Mouse (Mus musculus) stomach, postnatal 0 days (tissue): ENCODE results near the gene Cars. TPM values are rescaled to one million over a fixed set of nuclear protein-coding genes. Genes with fewer than 3 reads are reported as not detected.
"Not testable (repeated sequence)": the region's sequence is repeated elsewhere in the genome, so short reads cannot be mapped to it uniquely, and the experiment has no call there.

Experiments used
- ATAC-seq: fragments of 200-750 bp; cut with Nextera tagmentation; 2 replicates; pipeline ENCODE4 v1.8.0; 2017; ENCODE audit not compliant: low FRiP score, low TSS enrichment
- DNase-seq: peaks from one replicate; pipeline ENCODE4 v3.0.0-alpha.2; 2016; ENCODE audit warnings: low spot score
- H3K27ac ChIP-seq: fragments of 300-500 bp; sonication (generic); replicated peaks from 2 replicates; pipeline ENCODE4 v1.5.1; 2014; ENCODE audit warnings: mild to moderate bottlenecking, control low read depth
- H3K27me3 ChIP-seq: fragments of 300-500 bp; sonication (generic); 2 replicates; pipeline ENCODE4 v1.6.1; 2014; ENCODE audit warnings: low read length; ENCODE audit not compliant: control insufficient read depth, insufficient read depth
- H3K36me3 ChIP-seq: fragments of 300-500 bp; sonication (generic); 2 replicates; pipeline ENCODE4 v1.6.1; 2014; ENCODE audit warnings: low read length, mixed read lengths; ENCODE audit not compliant: control insufficient read depth, insufficient read depth
- H3K4me1 ChIP-seq: fragments of 300-500 bp; sonication (generic); replicated peaks from 2 replicates; pipeline ENCODE4 v1.6.1; 2014; ENCODE audit warnings: antibody characterized with exemption; ENCODE audit not compliant: control insufficient read depth, insufficient read depth
- H3K4me2 ChIP-seq: fragments of 300-500 bp; sonication (generic); replicated peaks from 2 replicates; pipeline ENCODE4 v1.6.1; 2014; ENCODE audit warnings: low read depth, mild to moderate bottlenecking, control low read depth, moderate library complexity
- H3K4me3 ChIP-seq: fragments of 300-500 bp; sonication (generic); 2 replicates; pipeline ENCODE4 v1.5.1; 2014; ENCODE audit warnings: low read depth, low read length, control low read depth
- H3K9ac ChIP-seq: fragments of 300-500 bp; sonication (generic); 2 replicates; pipeline ENCODE4 v1.6.1; 2014; ENCODE audit warnings: mild to moderate bottlenecking, low read length, control low read depth, mixed read lengths
- H3K9me3 ChIP-seq: fragments of 300-500 bp; sonication (generic); 2 replicates; pipeline ENCODE4 v1.6.1; 2016; ENCODE audit warnings: low read length; ENCODE audit not compliant: control insufficient read depth
- CTCF ChIP-seq: IDR thresholded peaks from 2 replicates; pipeline ENCODE4 v1.5.1; 2016; ENCODE audit warnings: antibody characterized with exemption, low read depth, mild to moderate bottlenecking, moderate library complexity
- EP300 ChIP-seq: optimal IDR thresholded peaks from 2 replicates; pipeline ENCODE3; 2016; ENCODE audit warnings: antibody characterized with exemption
- WGBS: fragments of 180-500 bp; shearing (Covaris S2); extraction: QIAGEN DNeasy Blood & Tissue Kit; methylation state at CpG from one replicate; pipeline ENCODE4 v1.1.7; 2014; 5-methylcytosine and 5-hydroxymethylcytosine counted together
- polyA plus RNA-seq: library from polyadenylated mRNA; unstranded; fragments of >200 nt; fragmentation: Nextera tagmentation; extraction: Ambion mirVana; gene quantifications from 2 replicates; pipeline ENCODE4 v1.2.1, GENCODE M21; 2015

Cars gene
- polyA plus RNA-seq, result 45.5 and 53.7 TPM in 2 replicates

GRCm38 (mm10) chr7:143599428-143600230, at the start of gene Cars:
Gene Cars, minus strand, starts transcription at chr7:143600090.
- DNase-seq (peak; percentile 95), ATAC-seq (peak; percentile 96)
- H3K9ac ChIP-seq, result peak within 1 kb of the TSS; percentile 91
- H3K9me3 ChIP-seq, result no peaks in the 10 kb centered on the region
- 2% methylated on average over 35 of the region's 35 CpGs for WGBS
- peak within 1 kb of the TSS; percentile 94 for H3K4me3 ChIP-seq
- no peaks in the 10 kb centered on the region for H3K27me3 ChIP-seq
- H3K36me3 ChIP-seq, result no peaks in the 10 kb centered on the region
- H3K4me2 ChIP-seq, result peak within 1 kb of the TSS; percentile 89
- H3K27ac ChIP-seq, result peak within 1 kb of the TSS; percentile 63
- peak; percentile 11; the same call in 1 of the 2 replicates for TF ChIP-seq CTCF
- TF ChIP-seq EP300, result no peak
- 0 out of 2 replicates have a peak, but pooled peaks cover 4% of the 10 kb centered on the region for H3K4me1 ChIP-seq

GRCm38 (mm10) chr7:143649034-143649768, 49.3 kb upstream of the Cars start, which contains the start of gene Tnfrsf22:
Gene Tnfrsf22, minus strand, starts transcription at chr7:143649661.
- Histone ChIP-seq H3K4me2 (peak within 1 kb of the TSS; percentile 88), H3K36me3 (no peaks in the 10 kb centered on the region), H3K27me3 (no peaks in the 10 kb centered on the region), H3K9ac (peak within 1 kb of the TSS; percentile 64), H3K9me3 (no peaks in the 10 kb centered on the region), H3K27ac (no peak within 1 kb of the TSS), H3K4me3 (peak within 1 kb of the TSS; percentile 55), H3K4me1 (no peaks in the 10 kb centered on the region)
- peak; percentile 94 for ATAC-seq
- TF ChIP-seq EP300 (no peak), CTCF (0 out of 2 replicates have a peak, but pooled peaks have one; percentile 21)
- 3% methylated on average over 39 of the region's 39 CpGs for WGBS
- DNase-seq, result peak; percentile 85

GRCm38 (mm10) chr7:143643949-143644348, 44.1 kb upstream of the Cars start:
- not testable (repeated sequence) for H3K27me3 ChIP-seq, H3K9ac ChIP-seq, H3K36me3 ChIP-seq, DNase-seq, H3K4me2 ChIP-seq, H3K4me3 ChIP-seq, H3K27ac ChIP-seq, ATAC-seq, H3K4me1 ChIP-seq, H3K9me3 ChIP-seq
- 89% methylated on average over 2 of the region's 2 CpGs for WGBS

- Histone ChIP-seq H3K27me3 (no peaks in the 10 kb centered on the region), H3K4me3 (no peak overlapping the region), H3K27ac (no peak overlapping the region), H3K4me1 (no peaks in the 10 kb centered on the region), H3K9me3 (no peaks in the 10 kb centered on the region), H3K4me2 (no peak overlapping the region), H3K9ac (no peak overlapping the region), H3K36me3 (no peaks in the 10 kb centered on the region; the same call in 1 of the 2 replicates)
- no peak for ATAC-seq
- 80% methylated on average over 1 of the region's 1 CpGs for WGBS
- DNase-seq, result no peak
- TF ChIP-seq EP300 (no peak), CTCF (no peak)
These were observed 36.8 kb upstream of the Cars start for GRCm38 (mm10) chr7:143636674-143637073.

- no peaks in the 10 kb centered on the region for H3K9me3 ChIP-seq
- TF ChIP-seq CTCF, result no peak
- no peak for TF ChIP-seq EP300
- H3K27ac ChIP-seq, result no peak overlapping the region
- no peak overlapping the region for H3K9ac ChIP-seq
- H3K4me1 ChIP-seq, result no peaks in the 10 kb centered on the region
- H3K4me2 ChIP-seq, result no peak overlapping the region
- 55% methylated on average over 2 of the region's 2 CpGs for WGBS
- DNase-seq (no peak), ATAC-seq (no peak)
- no peaks in the 10 kb centered on the region for H3K36me3 ChIP-seq
- no peaks in the 10 kb centered on the region for H3K27me3 ChIP-seq
- no peak overlapping the region for H3K4me3 ChIP-seq
These were observed 31.6 kb upstream of the Cars start for GRCm38 (mm10) chr7:143631503-143631902.
